Mouse (Mus musculus): ENCODE measurements at regions not wholly inside any gene's neighbourhood (a gene's known extent, or its start where the extent isn't known, plus 50 kb on each side); places are given as distances from the start of the nearest gene placed in this dataset.

- no peak for DNase-seq
These were observed 184.6 kb upstream of the Camk1g start for GRCm38 (mm10) chr1:193554731-193555130.

DNA sequence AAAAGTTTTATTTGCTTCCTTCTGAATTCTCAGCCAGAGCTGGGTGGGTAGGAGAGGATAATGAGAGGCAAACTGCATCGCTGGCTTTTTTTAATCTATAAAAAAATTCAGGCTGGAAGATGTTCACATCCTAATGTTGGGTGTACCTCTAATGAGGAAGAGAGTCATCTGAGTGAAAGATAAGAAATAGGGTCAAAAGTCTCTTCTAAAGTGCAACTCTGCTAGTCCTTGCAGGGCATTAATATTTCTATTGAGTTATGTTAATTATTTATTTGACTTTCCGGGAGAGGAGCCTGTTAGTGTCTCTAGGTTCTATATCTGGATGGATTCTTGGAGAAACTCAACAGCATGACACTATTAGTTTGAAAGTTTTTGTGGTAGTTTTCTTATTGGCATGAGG lies 182.2 kb upstream of the Camk1g start:
- no peak for DNase-seq

DNA sequence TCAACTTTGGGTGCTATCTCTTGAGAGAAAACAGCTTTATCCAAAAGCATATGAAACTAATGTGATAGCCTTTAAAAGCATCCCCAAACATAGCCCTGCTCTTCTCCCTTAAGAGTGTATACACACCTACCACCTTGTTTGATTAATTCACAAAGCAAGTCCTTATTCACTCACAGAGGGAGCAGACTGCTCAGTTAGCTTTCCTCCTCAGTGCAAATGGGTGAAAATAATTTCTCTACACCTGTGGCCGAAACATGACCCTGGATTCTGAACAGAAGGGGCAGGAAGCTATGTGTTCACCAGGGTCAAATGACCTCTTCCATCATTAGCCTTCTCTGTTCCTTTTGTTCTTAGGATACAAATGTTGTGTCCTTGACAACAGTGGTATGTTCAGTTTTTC lies 181.2 kb upstream of the Camk1g start:
- DNase-seq, result no peak

DNA sequence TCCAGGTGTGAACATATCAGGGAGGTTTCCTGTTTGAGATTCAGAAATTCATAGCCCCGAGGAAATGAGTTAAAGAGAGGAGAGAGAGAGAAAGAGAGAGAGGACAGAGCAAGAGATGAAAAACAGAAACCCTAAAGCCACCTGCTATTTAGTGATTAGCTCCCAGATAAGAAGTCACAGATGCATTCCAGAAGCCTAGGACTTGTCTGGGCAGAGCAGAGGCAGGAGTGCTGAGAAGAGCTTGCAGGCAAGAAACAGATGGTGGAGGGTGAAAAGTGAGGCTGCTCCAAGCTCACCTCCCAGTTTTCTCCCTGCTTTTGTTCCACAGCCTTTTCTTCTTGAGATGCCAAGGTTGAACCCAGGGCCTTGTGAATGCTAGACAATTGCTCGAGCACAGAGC lies 180.7 kb upstream of the Camk1g start:
- no peak for DNase-seq

GRCm38 (mm10) chr1:193547356-193547755 lies 177.3 kb upstream of the Camk1g start:
- no peak for DNase-seq

GRCm38 (mm10) chr1:193546044-193546432 lies 175.9 kb upstream of the Camk1g start:
- DNase-seq, result no peak

DNA sequence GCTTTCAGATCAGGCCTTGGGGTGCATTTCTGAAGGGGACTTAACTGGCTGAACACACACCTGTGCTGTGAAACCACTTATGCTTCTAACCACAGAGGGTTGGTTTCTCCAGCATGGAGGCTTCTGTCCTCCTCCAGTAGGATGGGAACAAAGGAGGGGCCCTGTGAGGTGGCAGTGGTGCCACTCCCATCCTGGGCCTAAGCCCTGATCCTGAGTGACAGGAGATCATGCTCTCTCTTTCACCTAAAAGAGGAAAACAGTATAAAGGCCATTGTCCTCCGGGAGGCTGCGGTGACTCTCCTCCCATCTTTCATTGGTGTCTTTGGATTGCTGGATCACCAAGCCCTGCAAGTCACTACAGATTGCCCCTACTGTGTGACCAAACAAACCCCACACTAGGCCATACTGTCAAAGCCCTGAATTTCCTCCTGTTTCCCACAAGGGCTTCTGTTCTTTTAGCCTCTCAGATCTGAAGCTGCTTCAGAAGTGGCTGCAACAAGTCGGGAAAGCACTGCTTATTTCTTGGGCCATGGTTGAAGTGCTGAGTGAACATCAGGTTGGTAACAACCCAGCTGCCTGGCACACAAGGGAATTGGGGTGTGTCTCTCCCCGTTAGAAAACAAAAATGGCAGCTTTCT lies 175.4 kb upstream of the Camk1g start:
- no peak for DNase-seq

GRCm38 (mm10) chr1:193544804-193545203 lies 174.7 kb upstream of the Camk1g start:
- no peak for DNase-seq

GRCm38 (mm10) chr1:193543834-193544233 lies 173.7 kb upstream of the Camk1g start:
- no peak for DNase-seq

- DNase-seq, result no peak
These were observed 173.2 kb upstream of the Camk1g start for GRCm38 (mm10) chr1:193543284-193543683.

- no peak for DNase-seq
These were observed 172.0 kb upstream of the Camk1g start for GRCm38 (mm10) chr1:193541934-193542580.

- DNase-seq, result no peak
These were observed 171.2 kb upstream of the Camk1g start for GRCm38 (mm10) chr1:193541281-193541680.

GRCm38 (mm10) chr1:193540486-193540885 lies 170.4 kb upstream of the Camk1g start:
- no peak for DNase-seq

- DNase-seq, result no peak
These were observed 169.2 kb upstream of the Camk1g start for GRCm38 (mm10) chr1:193539261-193539660.

- no peak for DNase-seq
These were observed 168.3 kb upstream of the Camk1g start for GRCm38 (mm10) chr1:193538425-193538824.

GRCm38 (mm10) chr1:193537616-193538015 lies 167.5 kb upstream of the Camk1g start:
- no peak for DNase-seq

DNA sequence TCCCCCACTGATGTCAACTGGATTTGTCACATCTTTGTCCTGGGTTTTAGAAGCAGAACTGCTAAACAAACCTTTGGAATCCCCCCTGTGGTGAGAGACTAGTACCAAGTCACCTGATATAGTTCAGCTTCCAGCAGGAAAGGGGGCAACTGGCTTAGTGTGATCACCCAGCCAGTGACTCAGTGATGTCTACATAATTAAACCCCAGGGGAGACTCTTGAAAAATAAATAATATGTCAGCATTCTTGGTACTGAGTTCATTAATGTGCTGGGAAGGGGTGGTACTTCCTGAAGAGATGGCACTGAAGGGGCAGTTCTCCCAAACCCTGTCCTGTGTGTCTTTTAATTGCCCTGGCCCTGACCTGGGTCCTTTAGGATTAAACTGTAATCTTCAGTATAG lies 166.5 kb upstream of the Camk1g start:
- DNase-seq, result no peak

GRCm38 (mm10) chr1:193534449-193534848 lies 164.4 kb upstream of the Camk1g start:
- no peak for DNase-seq

DNA sequence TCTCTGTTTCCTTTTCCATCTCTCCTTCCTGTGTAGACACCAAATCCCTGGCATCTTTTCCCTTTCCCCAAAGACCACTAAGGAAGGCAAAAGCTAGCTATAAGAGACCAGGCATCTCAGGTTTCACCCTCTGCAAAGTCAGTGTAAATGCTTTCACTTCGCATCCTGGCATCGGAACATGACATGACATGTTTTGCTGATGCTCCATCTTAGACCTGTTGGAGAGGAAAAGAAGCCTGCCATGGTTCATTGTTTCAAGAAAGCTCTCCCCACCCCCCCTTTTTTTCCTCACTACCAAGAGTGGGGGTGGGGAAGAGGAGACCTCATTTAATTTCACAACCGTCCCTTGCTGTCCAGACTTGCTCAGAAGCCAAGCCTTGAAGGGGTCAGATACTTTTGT lies 156.4 kb upstream of the Camk1g start:
- no peak for DNase-seq

- no peak for DNase-seq
These were observed 151.9 kb upstream of the Camk1g start for GRCm38 (mm10) chr1:193522007-193522406.

GRCm38 (mm10) chr1:193518840-193519239 lies 148.7 kb upstream of the Camk1g start:
- no peak for DNase-seq

DNA sequence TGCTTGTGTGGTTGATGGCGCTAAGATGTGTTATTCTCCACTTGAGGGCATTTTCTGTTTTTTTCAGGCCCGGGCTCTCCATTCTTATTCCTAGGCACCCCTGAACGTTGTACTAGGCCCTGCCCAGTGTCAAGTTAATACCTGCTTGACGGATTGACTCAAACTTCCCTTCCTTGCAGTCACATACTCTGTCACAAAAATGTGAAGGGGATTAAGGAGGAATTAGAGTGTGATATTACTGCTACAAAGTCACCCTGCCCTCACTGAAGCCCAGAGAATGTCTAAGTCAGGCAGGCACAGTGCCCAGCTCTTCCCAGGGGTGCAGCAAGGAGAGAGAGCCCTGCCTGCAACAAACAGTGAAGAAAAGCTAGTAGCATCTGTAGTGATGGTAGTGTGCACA lies 147.9 kb upstream of the Camk1g start:
- DNase-seq, result no peak

- DNase-seq, result no peak
These were observed 147.2 kb upstream of the Camk1g start for GRCm38 (mm10) chr1:193517293-193517692.

GRCm38 (mm10) chr1:193516395-193516794 lies 146.3 kb upstream of the Camk1g start:
- no peak for DNase-seq
